Mouse (Mus musculus) stomach, embryonic 14.5 days (tissue): ENCODE results near the gene Pde4a. TPM values are rescaled to one million over a fixed set of nuclear protein-coding genes. Genes with fewer than 3 reads are reported as not detected.

Experiments used
- ATAC-seq: fragments of 200-750 bp; cut with Nextera tagmentation; 2 replicates; pipeline ENCODE4 v1.8.0; 2017; ENCODE audit warnings: low read depth, moderate TSS enrichment; ENCODE audit not compliant: insufficient number of reproducible peaks, insufficient read depth, low FRiP score
- H3K27ac ChIP-seq: fragments of 300-500 bp; sonication (generic); 2 replicates; pipeline ENCODE4 v1.5.1; 2014; ENCODE audit warnings: mild to moderate bottlenecking, low read length, moderate library complexity, mixed read lengths
- H3K27me3 ChIP-seq: fragments of 300-500 bp; sonication (generic); 2 replicates; pipeline ENCODE4 v1.6.1; 2014; ENCODE audit warnings: low read length, control low read depth, mixed read lengths; ENCODE audit not compliant: control insufficient read depth, insufficient read depth
- H3K36me3 ChIP-seq: fragments of 300-500 bp; sonication (generic); 2 replicates; pipeline ENCODE4 v1.6.1; 2014; ENCODE audit warnings: mild to moderate bottlenecking, control low read depth, low read length, moderate library complexity, mixed read lengths; ENCODE audit not compliant: control insufficient read depth, insufficient read depth
- H3K4me1 ChIP-seq: fragments of 300-500 bp; sonication (generic); 2 replicates; pipeline ENCODE4 v1.6.1; 2014; ENCODE audit warnings: low read length, control low read depth, mixed read lengths; ENCODE audit not compliant: control insufficient read depth, insufficient read depth
- H3K4me2 ChIP-seq: fragments of 300-500 bp; sonication (generic); replicated peaks from 2 replicates; pipeline ENCODE4 v1.6.1; 2014; ENCODE audit warnings: low read depth, low read length, control low read depth
- H3K4me3 ChIP-seq: fragments of 300-500 bp; sonication (generic); 2 replicates; pipeline ENCODE4 v1.5.1; 2014; ENCODE audit warnings: low read depth, low read length, control low read depth
- H3K9ac ChIP-seq: fragments of 300-500 bp; sonication (generic); replicated peaks from 2 replicates; pipeline ENCODE4 v1.6.1; 2014; ENCODE audit warnings: low read depth, mild to moderate bottlenecking, control low read depth, low read length, moderate library complexity, mixed read lengths
- H3K9me3 ChIP-seq: fragments of 300-500 bp; sonication (generic); 2 replicates; pipeline ENCODE4 v1.6.1; 2016; ENCODE audit warnings: low read depth, low read length, control low read depth; ENCODE audit not compliant: control insufficient read depth
- WGBS: fragments of 180-500 bp; shearing (Covaris S2); extraction: QIAGEN DNeasy Blood & Tissue Kit; methylation state at CpG from one replicate; pipeline ENCODE4 v1.1.7; 2014; 5-methylcytosine and 5-hydroxymethylcytosine counted together
- polyA plus RNA-seq: library from polyadenylated mRNA; unstranded; fragments of >200 nt; fragmentation: Nextera tagmentation; extraction: Ambion mirVana; gene quantifications from 2 replicates; pipeline ENCODE4 v1.2.1, GENCODE M21; 2014

The Pde4a gene
- polyA plus RNA-seq, 1 experiment from 2014 or later, result 5.4 TPM

- no peak overlapping the region for H3K9ac ChIP-seq
- H3K4me1 ChIP-seq, result peaks cover 5% of the 10 kb centered on the region; the same call in 1 of the 2 replicates
- no peaks in the 10 kb centered on the region for H3K27me3 ChIP-seq
- no peak overlapping the region for H3K27ac ChIP-seq
- WGBS, result 80% methylated on average over 12 of the region's 12 CpGs
- no peak for ATAC-seq
- H3K4me3 ChIP-seq, result no peak overlapping the region
- H3K9me3 ChIP-seq, result no peaks in the 10 kb centered on the region
- no peak overlapping the region for H3K4me2 ChIP-seq
- H3K36me3 ChIP-seq, result no peaks in the 10 kb centered on the region; the same call in 1 of the 2 replicates
Measured at GRCm38 (mm10) chr9:21132102-21132775, 33.3 kb upstream of the Pde4a start.

- no peak for ATAC-seq
- H3K27ac ChIP-seq, result no peak overlapping the region
- WGBS, result 79% methylated on average over 9 of the region's 9 CpGs
- H3K36me3 ChIP-seq, result peaks cover 8% of the 10 kb centered on the region; the same call in 1 of the 2 replicates
- no peaks in the 10 kb centered on the region for H3K27me3 ChIP-seq
- H3K4me3 ChIP-seq, result no peak overlapping the region
- H3K9ac ChIP-seq, result no peak overlapping the region
- no peaks in the 10 kb centered on the region for H3K9me3 ChIP-seq
- H3K4me1 ChIP-seq, result peaks cover 5% of the 10 kb centered on the region; the same call in 1 of the 2 replicates
- no peak overlapping the region for H3K4me2 ChIP-seq
Measured at GRCm38 (mm10) chr9:21133064-21133707, 32.3 kb upstream of the Pde4a start.

DNA sequence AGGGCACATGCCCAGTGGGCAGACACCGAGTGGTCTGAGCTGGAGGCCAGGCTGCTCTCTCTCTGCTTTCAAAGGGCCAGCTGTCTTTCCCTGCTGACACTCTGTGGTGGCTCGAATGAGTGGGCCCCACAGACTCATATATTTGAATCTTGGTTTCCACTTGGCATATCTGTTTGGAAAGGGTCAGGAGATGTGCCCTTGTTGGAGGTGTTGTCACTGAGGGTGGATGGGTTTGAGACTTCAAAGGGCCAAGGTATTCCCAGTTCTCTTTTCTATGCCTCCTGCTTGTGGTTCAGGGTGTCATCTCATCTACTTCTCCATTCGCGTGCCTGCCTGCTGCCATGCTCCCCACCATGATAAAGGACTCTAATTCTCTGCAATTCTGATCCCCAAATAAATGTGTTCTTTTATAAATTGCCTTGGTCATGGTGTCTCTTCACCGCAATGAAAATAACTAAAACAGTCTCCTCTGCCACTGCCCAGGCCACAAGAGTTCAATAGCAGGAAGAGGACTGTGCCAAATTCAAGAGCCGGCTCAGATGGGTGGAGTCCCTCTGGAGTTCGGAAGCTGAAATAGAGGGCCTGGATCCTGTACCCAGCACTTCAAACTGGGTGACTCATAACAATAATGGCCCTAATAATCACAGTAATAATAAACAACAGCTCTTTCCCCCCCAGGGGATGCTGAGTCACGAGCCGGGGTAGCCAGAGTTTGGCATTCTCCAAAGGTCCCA, 30.8 kb upstream of the Pde4a start:
- no peak for ATAC-seq
- Histone ChIP-seq H3K9me3 (no peaks in the 10 kb centered on the region), H3K27me3 (no peaks in the 10 kb centered on the region), H3K4me1 (peaks cover 5% of the 10 kb centered on the region; the same call in 1 of the 2 replicates), H3K27ac (no peak overlapping the region), H3K4me2 (no peak overlapping the region), H3K4me3 (no peak overlapping the region), H3K36me3 (peaks cover 19% of the 10 kb centered on the region), H3K9ac (no peak overlapping the region)
- WGBS, result 77% methylated on average over 9 of the region's 9 CpGs

DNA sequence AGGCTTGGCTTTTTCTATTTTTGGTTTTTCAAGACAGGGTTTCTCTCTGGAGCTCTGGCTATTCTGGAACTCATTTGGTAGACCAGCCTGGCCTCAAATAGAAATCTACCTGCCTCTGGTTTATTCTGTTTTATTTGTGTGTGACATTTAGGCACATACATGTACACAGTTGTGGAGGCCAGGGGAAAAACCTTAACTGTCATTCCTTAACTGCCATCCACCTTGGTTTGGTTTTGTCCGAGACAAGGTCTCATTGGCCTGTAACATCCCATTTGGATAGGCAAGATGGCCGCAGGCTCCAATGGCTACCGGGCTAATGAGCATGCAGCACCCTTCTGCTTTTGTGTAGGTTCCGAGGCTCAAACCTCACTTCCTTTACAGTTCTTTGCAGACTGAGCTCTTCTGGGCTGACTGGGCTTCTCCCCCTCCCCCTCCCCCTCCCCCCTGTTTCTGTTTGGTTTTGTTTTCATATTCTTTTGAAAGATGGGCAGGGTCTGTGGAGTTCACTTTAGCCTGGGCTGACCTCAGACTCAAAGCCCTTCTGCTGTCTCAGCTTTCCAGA, 30.1 kb upstream of the Pde4a start:
- H3K27ac ChIP-seq, result no peak overlapping the region
- no peaks in the 10 kb centered on the region for H3K27me3 ChIP-seq
- H3K4me3 ChIP-seq, result no peak overlapping the region
- H3K9me3 ChIP-seq, result no peaks in the 10 kb centered on the region
- H3K4me2 ChIP-seq, result no peak overlapping the region
- 75% methylated on average over 4 of the region's 4 CpGs for WGBS
- peaks cover 25% of the 10 kb centered on the region for H3K36me3 ChIP-seq
- H3K4me1 ChIP-seq, result peaks cover 2% of the 10 kb centered on the region; the same call in 1 of the 2 replicates
- no peak for ATAC-seq
- no peak overlapping the region for H3K9ac ChIP-seq

GRCm38 (mm10) chr9:21135941-21136381, 29.6 kb upstream of the Pde4a start:
- Histone ChIP-seq H3K4me1 (no peaks in the 10 kb centered on the region), H3K36me3 (peaks cover 30% of the 10 kb centered on the region), H3K27ac (no peak overlapping the region), H3K4me2 (no peak overlapping the region), H3K9ac (no peak overlapping the region), H3K4me3 (no peak overlapping the region), H3K27me3 (no peaks in the 10 kb centered on the region), H3K9me3 (no peaks in the 10 kb centered on the region)
- WGBS, result 47% methylated on average over 1 of the region's 1 CpGs
- no peak for ATAC-seq

GRCm38 (mm10) chr9:21136401-21136800, 29.1 kb upstream of the Pde4a start:
- ATAC-seq, result no peak
- no peak overlapping the region for H3K4me3 ChIP-seq
- WGBS, result 77% methylated on average over 6 of the region's 6 CpGs

GRCm38 (mm10) chr9:21137229-21137628, 28.3 kb upstream of the Pde4a start:
- Histone ChIP-seq H3K9me3 (no peaks in the 10 kb centered on the region), H3K4me3 (no peak overlapping the region), H3K27me3 (no peaks in the 10 kb centered on the region), H3K36me3 (peaks cover 43% of the 10 kb centered on the region), H3K4me1 (no peaks in the 10 kb centered on the region), H3K4me2 (no peak overlapping the region), H3K9ac (no peak overlapping the region), H3K27ac (no peak overlapping the region)
- ATAC-seq, result no peak
- whole genome bisulfite sequencing, result 54% methylated on average over 3 of the region's 3 CpGs

More at GRCm38 (mm10) chr9:21136401-21136800, 29.1 kb upstream of the Pde4a start:
- no peaks in the 10 kb centered on the region for H3K9me3 ChIP-seq
- no peaks in the 10 kb centered on the region for H3K4me1 ChIP-seq
- H3K9ac ChIP-seq, result no peak overlapping the region
- H3K27ac ChIP-seq, result no peak overlapping the region
- peaks cover 35% of the 10 kb centered on the region for H3K36me3 ChIP-seq
- H3K27me3 ChIP-seq, result no peaks in the 10 kb centered on the region
- H3K4me2 ChIP-seq, result no peak overlapping the region

DNA sequence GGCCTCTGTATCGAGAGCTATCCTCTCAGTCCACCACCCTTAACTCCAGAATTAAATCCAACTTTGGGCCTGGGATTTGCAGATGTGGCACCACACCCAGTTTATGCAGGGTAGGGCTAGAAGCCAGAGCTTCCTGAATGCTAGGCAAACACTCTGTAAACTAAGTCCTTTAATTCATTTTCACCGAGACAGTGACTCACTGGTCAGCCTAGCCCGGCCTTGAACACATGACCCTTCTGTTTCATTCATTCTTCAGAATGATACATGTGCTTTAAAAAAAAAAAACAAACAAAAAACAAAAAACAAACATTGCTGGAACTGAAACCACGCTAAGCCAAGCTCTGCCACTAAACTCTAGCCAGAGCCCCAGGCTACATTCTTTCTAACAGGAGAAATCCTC, 27.1 kb upstream of the Pde4a start:
- no peak overlapping the region for H3K4me2 ChIP-seq
- H3K9me3 ChIP-seq, result no peaks in the 10 kb centered on the region
- ATAC-seq, result no peak
- 68% methylated on average over 4 of the region's 4 CpGs for WGBS
- H3K36me3 ChIP-seq, result peaks cover 54% of the 10 kb centered on the region
- no peak overlapping the region for H3K9ac ChIP-seq
- H3K27me3 ChIP-seq, result no peaks in the 10 kb centered on the region
- H3K4me3 ChIP-seq, result no peak overlapping the region
- no peak overlapping the region for H3K27ac ChIP-seq
- H3K4me1 ChIP-seq, result no peaks in the 10 kb centered on the region
